Mouse (Mus musculus): ENCODE data around the gene Mcf2l.

GRCm38 (mm10) chr8:12947604-12948573 lies 74.3 kb downstream of the Mcf2l start:
- TF ChIP-seq CTCF (IDR thresholded peaks at IDR 0.05; ENCODE audit: extremely low read depth, insufficient read depth, low read length) (no peak), POLR2A (IDR thresholded peaks at IDR 0.05; ENCODE audit: extremely low read depth, insufficient read depth, low read length) (no peak; the same call in 1 of the 2 replicates)

All from cortical plate, adult 2 months (tissue).